Mouse (Mus musculus): ENCODE measurements at regions not wholly inside any gene's neighbourhood (a gene's known extent, or its start where the extent isn't known, plus 50 kb on each side); places are given as distances from the start of the nearest gene placed in this dataset.
A peak's percentile ranks its signal among the peaks of the same experiment; 100 is the strongest.

DNA sequence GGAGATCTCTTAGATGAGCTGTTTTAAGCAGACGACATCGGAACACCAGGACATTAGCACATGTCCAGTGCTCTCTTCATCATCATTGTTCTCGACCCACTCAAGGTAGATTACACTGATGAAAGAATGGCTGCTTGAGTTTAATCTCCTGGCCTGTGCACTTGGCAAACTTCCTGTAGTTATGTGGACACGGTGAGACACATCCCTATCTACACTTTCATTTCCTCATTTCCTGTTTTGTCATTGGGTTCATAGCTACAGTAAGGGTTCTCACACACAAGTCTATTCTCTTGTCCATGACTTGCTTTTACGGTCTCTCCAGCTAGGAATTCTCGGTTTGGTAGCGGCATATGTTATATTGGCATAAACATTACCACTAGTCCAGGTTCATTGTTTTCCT is 190.5 kb downstream of the Pdgfra start:
- DNase-seq (ENCODE audit: low read depth, low spot score), result no peak

- no peak for DNase-seq (ENCODE audit: low read depth, low spot score)
Observed at GRCm38 (mm10) chr5:75346836-75347773, 195.0 kb downstream of the Pdgfra start.

DNA sequence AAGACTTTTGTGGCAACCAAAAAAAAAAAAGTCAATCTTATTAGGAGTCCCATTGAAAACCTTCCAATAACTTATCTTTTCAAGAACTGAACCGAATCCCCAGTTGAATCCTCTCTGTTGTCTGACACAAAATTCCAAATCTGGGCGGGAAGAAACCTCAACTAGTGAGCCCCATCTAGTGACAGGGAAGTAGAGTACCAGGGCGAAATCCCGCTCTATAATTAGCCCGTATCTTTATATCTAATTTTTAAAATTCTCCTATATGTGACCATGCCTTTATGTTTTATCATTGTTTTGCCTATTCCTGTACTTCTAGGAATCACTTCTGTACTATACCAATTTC is 195.7 kb downstream of the Pdgfra start:
- DNase-seq (ENCODE audit: low read depth, low spot score), result no peak

DNA sequence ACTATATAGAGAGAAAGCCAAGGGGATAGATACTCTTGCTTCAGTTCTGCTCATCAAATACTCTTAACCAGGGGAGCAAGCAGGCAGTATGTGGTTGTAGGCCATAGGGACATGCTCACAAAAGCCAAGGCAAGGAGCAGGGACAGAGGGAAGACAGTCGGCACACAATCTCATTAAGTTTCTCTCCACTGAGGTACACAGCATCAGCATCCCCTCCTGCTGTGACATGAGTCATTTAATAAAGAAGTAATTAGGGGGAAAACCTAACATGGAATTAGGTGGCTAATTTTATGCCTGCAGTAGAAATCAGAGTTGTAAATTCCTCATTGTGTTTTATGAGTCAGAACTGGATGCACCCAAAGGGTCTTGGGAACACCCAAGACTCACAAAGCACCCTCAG is 203.2 kb downstream of the Pdgfra start:
- DNase-seq (ENCODE audit: low read depth, low spot score), result no peak

GRCm38 (mm10) chr5:75358869-75359268 is 206.8 kb downstream of the Pdgfra start:
- no peak for DNase-seq (ENCODE audit: low read depth, low spot score)

- peak; percentile 38 for DNase-seq (ENCODE audit: low read depth, low spot score)
Observed at GRCm38 (mm10) chr5:75363832-75364231, 210.9 kb upstream of the Kit start.

- no peak for DNase-seq (ENCODE audit: low read depth, low spot score)
Observed at GRCm38 (mm10) chr5:75367282-75367681, 207.4 kb upstream of the Kit start.

GRCm38 (mm10) chr5:75368691-75369090 is 206.0 kb upstream of the Kit start:
- peak; percentile 9 for DNase-seq (ENCODE audit: low read depth, low spot score)

GRCm38 (mm10) chr5:75372849-75373248 is 201.9 kb upstream of the Kit start:
- DNase-seq (ENCODE audit: low read depth, low spot score), result peak; percentile 22

DNA sequence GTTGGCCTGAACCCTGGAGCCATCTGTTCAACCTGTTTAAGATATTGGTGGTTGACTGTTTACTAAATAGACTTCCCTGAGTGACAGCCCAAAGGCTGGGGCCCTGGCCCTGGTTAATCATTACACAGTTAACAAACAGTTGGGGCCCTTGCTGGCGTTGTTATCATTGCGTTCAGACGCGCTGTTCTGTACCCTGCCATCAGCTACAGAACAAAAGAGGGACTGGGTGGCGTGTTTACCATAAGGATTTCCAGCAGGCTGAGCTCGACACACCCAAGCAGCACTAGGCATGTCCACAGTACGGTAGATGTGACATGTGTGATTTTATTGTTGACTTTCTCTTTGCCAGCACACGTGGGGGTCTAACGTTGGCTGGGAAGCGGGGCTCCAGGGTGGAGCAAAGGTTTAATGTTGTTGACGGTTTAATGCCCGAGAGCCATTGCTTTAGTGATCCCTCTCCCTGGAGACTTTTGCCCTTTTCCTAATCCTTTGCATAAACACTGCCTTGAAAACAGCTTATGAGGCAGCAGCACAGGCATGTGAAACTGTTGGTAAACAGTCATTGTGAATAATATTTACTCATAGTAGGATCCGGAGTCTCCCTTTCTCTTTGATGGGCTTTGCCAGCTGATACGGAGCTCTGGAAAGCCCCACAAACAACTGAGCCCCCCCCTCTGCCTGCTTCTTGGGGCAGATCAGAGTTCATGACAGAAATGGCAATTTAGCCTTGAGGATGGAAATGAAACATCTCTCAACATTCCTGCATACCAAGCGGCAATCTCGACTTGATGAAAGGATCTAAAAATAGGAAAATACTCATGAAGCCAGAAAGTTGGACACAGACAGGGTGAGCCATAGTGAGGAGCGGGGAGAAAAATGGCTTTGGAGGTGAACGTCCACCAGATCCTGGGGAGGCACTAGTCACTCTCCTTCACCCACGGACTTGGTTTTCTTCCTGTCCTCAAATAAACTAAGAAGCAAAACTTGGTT is 197.1 kb upstream of the Kit start:
- no peak for DNase-seq (ENCODE audit: low read depth, low spot score)

DNA sequence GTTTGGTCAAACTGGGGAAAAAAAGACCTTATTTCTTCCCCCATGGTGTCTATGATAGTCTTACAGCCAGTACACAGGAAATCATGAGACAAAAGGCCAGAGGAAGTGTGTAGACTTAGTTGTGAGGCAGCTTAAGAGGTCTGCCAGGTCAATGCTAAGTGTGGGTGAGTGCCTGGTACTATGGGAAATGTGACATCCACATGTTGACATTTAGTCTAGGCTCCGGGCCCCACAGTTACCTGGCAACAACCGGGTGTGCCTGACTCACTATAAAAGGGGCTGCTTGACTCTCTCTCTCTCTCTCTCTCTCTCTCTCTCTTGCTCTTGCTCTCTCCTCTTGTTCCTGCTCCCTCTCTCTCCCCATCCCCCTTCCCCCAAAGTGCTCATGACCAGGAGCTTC is 196.1 kb upstream of the Kit start:
- DNase-seq (ENCODE audit: low read depth, low spot score), result no peak

DNA sequence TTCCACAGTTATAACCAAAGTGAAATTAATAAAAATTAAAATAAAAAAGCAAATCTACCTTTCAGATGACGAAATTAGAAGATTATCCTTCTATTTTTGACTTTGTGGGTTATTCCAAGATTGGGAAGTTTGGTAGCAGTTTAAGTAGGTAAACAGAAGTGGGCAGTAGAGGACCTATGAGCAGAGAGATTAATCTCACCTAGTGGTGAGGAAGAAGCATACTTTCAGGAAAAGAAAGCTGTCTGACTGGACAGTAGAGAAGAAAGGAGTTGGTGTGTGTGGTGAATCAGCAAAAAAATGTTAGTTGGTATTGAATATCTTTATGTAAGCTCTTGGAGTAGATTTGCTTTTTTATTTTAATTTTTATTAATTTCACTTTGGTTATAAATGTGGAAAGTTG is 194.4 kb upstream of the Kit start:
- DNase-seq (ENCODE audit: low read depth, low spot score), result peak; percentile 42

DNA sequence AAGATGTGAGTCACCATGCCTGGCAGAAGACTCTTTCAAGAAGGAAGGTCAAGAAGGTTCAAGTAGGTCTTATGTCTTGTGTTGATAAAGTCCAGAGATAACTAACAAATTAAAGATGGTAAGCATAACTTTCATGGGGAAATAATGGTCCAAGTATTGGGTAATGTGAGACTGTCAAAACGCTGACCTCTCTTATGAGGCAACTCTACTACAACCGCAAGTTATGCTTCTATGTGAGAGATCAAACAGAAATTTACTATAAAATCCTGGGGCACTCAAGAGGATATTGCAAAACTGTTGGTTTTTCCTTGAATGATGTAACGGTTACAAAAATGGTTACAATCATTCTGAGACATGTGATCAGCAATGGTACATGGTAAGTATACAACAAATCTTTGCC is 192.6 kb upstream of the Kit start:
- DNase-seq (ENCODE audit: low read depth, low spot score), result no peak

GRCm38 (mm10) chr5:75387886-75388454 is 186.7 kb upstream of the Kit start:
- DNase-seq (ENCODE audit: low read depth, low spot score), result no peak

GRCm38 (mm10) chr5:75388699-75389260 is 185.9 kb upstream of the Kit start:
- DNase-seq (ENCODE audit: low read depth, low spot score), result no peak

DNA sequence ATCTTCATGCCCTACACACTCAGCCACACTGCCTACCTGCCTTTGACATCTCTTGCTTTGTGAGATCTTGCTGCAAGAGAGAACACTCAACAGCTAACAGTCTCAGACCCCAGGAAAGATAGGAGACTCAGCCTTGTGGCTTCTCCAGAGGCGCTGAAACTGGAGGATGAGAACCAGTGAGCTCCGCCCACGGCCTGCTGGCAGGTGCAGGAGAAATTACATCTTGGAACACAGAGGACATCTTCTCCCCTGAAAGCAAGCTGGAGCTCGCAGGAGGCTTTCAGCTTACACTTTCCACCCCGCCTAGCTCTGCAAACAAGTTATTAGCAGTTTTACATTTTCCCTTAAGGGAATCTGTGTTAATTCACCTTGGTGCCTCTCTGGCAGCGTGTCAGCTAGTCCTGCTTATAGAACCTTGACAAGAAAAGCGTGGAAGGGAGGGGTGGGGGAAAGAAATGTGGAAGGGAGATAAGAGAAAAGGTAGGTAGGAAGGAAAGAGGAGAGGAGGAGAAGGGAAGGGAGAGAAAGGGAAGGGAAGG is 185.2 kb upstream of the Kit start:
- no peak for DNase-seq (ENCODE audit: low read depth, low spot score)

GRCm38 (mm10) chr5:75398820-75399219 is 175.9 kb upstream of the Kit start:
- peak; percentile 34 for DNase-seq (ENCODE audit: low read depth, low spot score)

- DNase-seq (ENCODE audit: low read depth, low spot score), result no peak
Observed at GRCm38 (mm10) chr5:75401734-75402133, 173.0 kb upstream of the Kit start.

GRCm38 (mm10) chr5:75402631-75403030 is 172.1 kb upstream of the Kit start:
- no peak for DNase-seq (ENCODE audit: low read depth, low spot score)

DNA sequence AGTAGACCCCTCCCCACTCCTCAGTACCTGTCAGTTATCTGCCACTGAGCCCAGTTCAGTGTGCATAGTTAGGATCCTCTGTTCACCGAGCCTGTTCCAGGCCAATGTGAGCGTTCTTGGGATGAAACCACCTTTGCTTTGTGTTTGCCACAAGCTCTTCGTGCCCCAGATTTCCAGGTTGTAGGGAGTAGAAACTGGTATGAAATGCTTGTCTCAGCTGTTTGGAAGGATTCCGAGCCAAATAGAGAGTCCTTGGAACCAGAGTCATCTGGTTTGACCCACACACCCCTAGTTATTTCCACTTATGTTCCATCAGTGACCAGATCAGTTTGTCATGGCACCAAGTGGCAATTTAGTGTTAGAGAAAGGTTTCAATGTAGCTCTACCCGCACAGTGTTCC is 171.2 kb upstream of the Kit start:
- no peak for DNase-seq (ENCODE audit: low read depth, low spot score)

DNA sequence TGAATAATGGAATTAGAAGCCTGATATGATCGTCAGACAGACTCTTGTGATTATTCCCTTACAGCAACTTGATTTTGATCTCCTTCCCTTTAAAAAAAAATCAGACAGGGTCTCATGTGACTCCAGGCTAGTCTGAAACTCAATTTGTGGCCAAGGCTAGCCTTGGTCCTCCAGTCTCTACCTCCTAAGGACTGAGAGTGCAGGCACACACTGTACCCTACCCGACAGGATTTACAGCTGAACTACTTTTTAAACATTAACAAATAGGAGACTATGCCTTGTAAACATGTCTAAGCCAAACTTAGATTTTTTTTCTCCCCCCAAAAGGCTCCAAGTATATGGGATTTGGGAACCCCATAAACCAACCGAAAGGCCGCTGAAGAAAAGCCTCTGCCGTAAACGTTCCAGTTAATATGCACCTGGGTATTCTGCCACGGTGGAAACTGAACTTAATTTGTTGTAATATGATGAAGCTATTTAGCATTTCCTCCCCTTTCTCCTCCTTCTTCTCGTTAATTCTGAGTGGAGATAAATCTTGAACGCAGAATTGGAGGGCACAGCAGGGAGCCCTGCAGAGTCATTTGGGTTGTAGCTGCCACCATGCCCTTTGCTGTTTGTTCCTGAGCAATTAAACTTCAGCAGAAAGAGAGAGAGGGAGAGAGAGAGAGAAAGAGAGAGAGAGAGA is 170.0 kb upstream of the Kit start:
- DNase-seq (ENCODE audit: low read depth, low spot score), result no peak

Data from ES-CJ7 (cell line).